Mouse (Mus musculus) retina, adult 2 months (tissue): ENCODE data around the gene Slc13a1.

Source experiments
- DNase-seq: peaks from one replicate; pipeline ENCODE4 v3.0.0-alpha.2; 2012; ENCODE audit warnings: low read depth, low spot score

Slc13a1 gene

GRCm38 (mm10) chr6:24076089-24076488 lies 91.8 kb downstream of the Slc13a1 start:
- no peak for DNase-seq

GRCm38 (mm10) chr6:24072804-24073203 lies 95.1 kb downstream of the Slc13a1 start:
- DNase-seq = no peak

- no peak for DNase-seq
Measured at GRCm38 (mm10) chr6:24059754-24060153, 108.1 kb downstream of the Slc13a1 start.

DNA sequence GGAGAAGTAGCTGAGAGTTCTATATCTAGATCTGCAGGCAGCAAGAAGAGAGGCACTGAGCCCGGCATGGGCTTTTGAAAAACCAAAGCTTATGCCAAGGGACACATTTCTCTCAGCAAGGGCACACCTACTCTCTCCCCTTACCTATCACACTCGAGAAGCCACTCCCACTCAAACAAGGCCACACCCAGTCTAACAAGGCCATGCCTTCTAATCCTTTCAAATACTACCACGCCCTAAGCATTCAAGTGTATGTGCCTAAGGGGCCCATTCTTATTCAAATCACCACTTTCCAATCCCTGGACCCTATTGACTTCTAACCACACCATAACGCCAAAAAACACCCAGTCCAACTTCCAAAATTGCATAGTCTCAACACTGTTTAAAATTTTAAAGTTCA lies 112.8 kb downstream of the Slc13a1 start:
- no peak for DNase-seq

DNA sequence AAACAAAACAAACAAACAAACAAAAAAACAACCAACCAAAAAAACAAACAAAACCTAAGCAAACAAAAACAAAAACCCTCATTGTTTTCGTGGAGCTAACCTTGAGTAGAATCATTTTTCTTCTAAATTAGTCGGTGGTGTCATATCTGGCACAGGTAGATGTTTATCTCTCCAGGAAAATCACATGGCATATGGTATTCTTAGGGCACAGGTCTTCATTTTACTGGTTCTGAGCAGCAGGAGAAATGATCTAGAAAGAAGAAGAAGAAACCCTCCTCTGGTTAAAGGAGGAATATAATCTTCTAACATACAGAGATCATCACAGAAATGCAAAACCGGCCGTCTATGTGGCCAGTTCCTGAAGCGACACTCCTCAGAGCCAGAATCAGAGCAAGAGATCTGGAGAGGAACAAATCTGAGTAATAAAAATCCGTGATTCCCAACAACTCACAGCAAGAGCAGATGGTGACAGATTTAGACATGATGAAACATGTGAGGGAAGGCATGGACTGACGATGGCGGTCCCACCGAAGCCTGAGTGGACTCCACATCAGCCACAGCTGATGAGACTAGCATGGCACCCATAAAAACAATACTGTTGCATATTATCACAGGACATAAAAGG lies 113.7 kb downstream of the Slc13a1 start:
- DNase-seq = no peak

GRCm38 (mm10) chr6:24047014-24047770 lies 120.7 kb downstream of the Slc13a1 start:
- no peak for DNase-seq

GRCm38 (mm10) chr6:24043496-24043895 lies 124.4 kb downstream of the Slc13a1 start:
- DNase-seq = no peak
